Mouse (Mus musculus): ENCODE measurements around the gene Smad3. TPM values are rescaled to one million over a fixed set of nuclear protein-coding genes. Genes with fewer than 3 reads are reported as not detected.

The Smad3 gene
- polyA plus RNA-seq, 1 experiment from 2014 or later: 7.7 TPM

DNA sequence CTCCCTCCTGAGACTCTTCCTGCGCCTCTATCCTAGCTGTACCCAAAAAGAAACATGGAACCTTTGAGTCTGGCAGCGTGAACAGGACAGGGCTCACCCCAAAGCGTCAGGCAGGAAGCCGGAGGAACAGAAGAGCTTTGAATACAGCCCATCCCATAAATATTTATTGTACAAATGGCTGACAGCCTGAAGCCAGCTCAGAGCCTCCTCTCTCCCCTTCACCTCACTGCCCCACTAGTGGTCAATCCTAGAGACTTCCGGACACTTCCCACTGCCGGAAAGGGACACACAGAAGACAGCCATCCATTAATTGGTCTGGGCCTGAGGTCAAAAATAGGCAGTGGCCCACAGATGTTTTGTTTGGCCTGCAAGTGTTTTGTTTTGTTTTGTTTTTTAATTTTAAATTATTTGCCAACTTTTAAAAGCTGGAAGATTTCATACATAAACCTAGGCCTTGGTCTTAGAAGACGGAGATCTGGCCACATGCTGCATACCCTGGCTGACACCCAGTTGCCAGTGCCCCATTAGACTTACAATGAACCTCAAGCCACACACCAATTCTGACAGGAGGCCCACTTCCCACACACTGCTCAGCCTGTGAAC lies 70.3 kb downstream of the Smad3 start:
- Histone ChIP-seq H3K27me3 (replicated peaks; ENCODE audit: control insufficient read depth, insufficient read depth, low read length) (no peaks in the 10 kb centered on the region), H3K4me1 (ENCODE audit: control insufficient read depth, insufficient read depth, low read depth, low read length) (no peaks in the 10 kb centered on the region), H3K4me3 (ENCODE audit: low read length) (no peak overlapping the region), H3K9me3 (ENCODE audit: control insufficient read depth, low read length) (no peaks in the 10 kb centered on the region), H3K4me2 (ENCODE audit: low read length) (no peak overlapping the region), H3K27ac (ENCODE audit: low read depth, low read length) (no peak overlapping the region; the same call in 1 of the 2 replicates), H3K36me3 (ENCODE audit: control insufficient read depth, insufficient read depth, low read length) (no peaks in the 10 kb centered on the region), H3K9ac (ENCODE audit: low read depth, low read length) (no peak overlapping the region)
- 74% methylated on average over 7 of the region's 7 CpGs for WGBS
- no peak for ATAC-seq

DNA sequence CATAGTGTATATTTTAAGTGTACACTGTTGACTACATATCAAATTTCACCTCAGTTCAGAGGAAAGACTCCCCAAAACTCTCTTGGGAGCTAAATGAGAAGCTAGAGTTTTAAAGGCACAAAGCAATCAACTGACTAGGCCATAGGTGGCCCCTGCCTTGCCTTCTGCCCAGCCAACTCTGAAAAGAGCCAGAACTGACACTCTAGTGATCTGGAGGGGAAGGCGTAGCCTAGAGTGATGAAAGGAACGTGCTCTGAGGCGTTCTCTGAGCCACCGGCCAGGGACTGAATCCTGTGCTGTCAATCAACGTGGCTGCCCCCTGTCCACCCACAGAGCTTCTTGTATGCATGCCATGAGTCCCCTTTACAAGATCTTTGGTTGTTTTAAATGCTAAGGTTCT lies 72.4 kb downstream of the Smad3 start:
- Histone ChIP-seq H3K9ac (ENCODE audit: low read depth, low read length) (no peak overlapping the region), H3K27ac (ENCODE audit: low read depth, low read length) (no peak overlapping the region), H3K9me3 (ENCODE audit: control insufficient read depth, low read length) (no peaks in the 10 kb centered on the region), H3K4me3 (ENCODE audit: low read length) (no peak overlapping the region), H3K4me1 (ENCODE audit: control insufficient read depth, insufficient read depth, low read depth, low read length) (no peaks in the 10 kb centered on the region), H3K36me3 (ENCODE audit: control insufficient read depth, insufficient read depth, low read length) (no peaks in the 10 kb centered on the region), H3K27me3 (replicated peaks; ENCODE audit: control insufficient read depth, insufficient read depth, low read length) (no peaks in the 10 kb centered on the region), H3K4me2 (ENCODE audit: low read length) (no peak overlapping the region)
- ATAC-seq: no peak
- WGBS: 54% methylated on average over 5 of the region's 5 CpGs

DNA sequence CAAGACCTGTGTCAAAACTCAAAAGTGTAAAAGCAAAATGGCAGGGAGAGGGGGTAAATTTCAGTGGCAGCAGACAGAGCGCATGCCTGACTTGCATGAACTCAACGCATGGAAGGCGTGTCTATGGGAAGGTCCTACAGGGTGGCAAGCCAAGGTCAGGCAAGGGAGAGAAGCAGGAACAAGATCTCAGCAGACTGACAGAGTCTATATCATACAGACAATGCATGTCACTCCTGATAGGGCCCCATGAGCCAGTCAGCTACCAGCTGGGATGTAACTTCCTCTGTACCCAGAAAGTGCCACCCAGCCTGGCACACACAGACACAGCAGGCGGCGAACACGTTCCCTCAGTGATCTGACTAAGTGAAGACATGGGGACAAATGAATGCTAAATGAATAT lies 73.5 kb downstream of the Smad3 start:
- Histone ChIP-seq H3K36me3 (ENCODE audit: control insufficient read depth, insufficient read depth, low read length) (no peaks in the 10 kb centered on the region), H3K4me3 (ENCODE audit: low read length) (no peak overlapping the region), H3K27ac (ENCODE audit: low read depth, low read length) (no peak overlapping the region), H3K4me1 (ENCODE audit: control insufficient read depth, insufficient read depth, low read depth, low read length) (no peaks in the 10 kb centered on the region), H3K9ac (ENCODE audit: low read depth, low read length) (no peak overlapping the region), H3K4me2 (ENCODE audit: low read length) (no peak overlapping the region), H3K27me3 (replicated peaks; ENCODE audit: control insufficient read depth, insufficient read depth, low read length) (no peaks in the 10 kb centered on the region), H3K9me3 (ENCODE audit: control insufficient read depth, low read length) (no peaks in the 10 kb centered on the region)
- no peak for ATAC-seq
- WGBS: 87% methylated on average over 6 of the region's 6 CpGs

DNA sequence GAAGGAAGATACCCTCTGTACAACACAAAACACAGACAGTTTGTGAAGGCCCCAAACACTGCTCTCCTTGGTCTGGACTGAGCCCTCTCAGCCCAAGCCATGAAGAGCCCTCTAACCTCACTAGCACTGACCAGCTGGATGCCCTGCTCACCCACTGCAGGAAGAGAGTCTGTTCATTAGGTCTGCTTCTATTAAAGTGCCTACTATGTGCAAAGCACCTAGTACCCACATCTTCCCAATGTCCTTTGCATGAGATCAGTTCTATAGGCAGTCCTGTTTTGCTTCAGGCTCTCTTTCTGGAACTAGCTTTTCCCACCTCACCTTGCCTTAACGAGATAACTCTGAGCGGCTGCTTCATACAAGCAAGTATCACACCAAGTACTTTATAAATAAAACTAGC lies 74.9 kb downstream of the Smad3 start:
- Histone ChIP-seq H3K27me3 (replicated peaks; ENCODE audit: control insufficient read depth, insufficient read depth, low read length) (no peaks in the 10 kb centered on the region), H3K4me3 (ENCODE audit: low read length) (no peak overlapping the region), H3K4me2 (ENCODE audit: low read length) (no peak overlapping the region), H3K4me1 (ENCODE audit: control insufficient read depth, insufficient read depth, low read depth, low read length) (no peaks in the 10 kb centered on the region), H3K9me3 (ENCODE audit: control insufficient read depth, low read length) (no peaks in the 10 kb centered on the region), H3K36me3 (ENCODE audit: control insufficient read depth, insufficient read depth, low read length) (no peaks in the 10 kb centered on the region), H3K9ac (ENCODE audit: low read depth, low read length) (no peak overlapping the region), H3K27ac (ENCODE audit: low read depth, low read length) (no peak overlapping the region)
- 93% methylated on average over 2 of the region's 2 CpGs for WGBS
- no peak for ATAC-seq

- H3K27me3 ChIP-seq (replicated peaks; ENCODE audit: control insufficient read depth, insufficient read depth, low read length): no peaks in the 10 kb centered on the region
- H3K4me2 ChIP-seq (ENCODE audit: low read length): no peak overlapping the region
- H3K4me3 ChIP-seq (ENCODE audit: low read length): no peak overlapping the region
- no peak overlapping the region for H3K27ac ChIP-seq (ENCODE audit: low read depth, low read length)
- no peaks in the 10 kb centered on the region for H3K36me3 ChIP-seq (ENCODE audit: control insufficient read depth, insufficient read depth, low read length)
- no peak overlapping the region for H3K9ac ChIP-seq (ENCODE audit: low read depth, low read length)
- 77% methylated on average over 9 of the region's 9 CpGs for WGBS
- H3K9me3 ChIP-seq (ENCODE audit: control insufficient read depth, low read length): no peaks in the 10 kb centered on the region
- no peak for ATAC-seq
- no peaks in the 10 kb centered on the region for H3K4me1 ChIP-seq (ENCODE audit: control insufficient read depth, insufficient read depth, low read depth, low read length)
Observed at GRCm38 (mm10) chr9:63682301-63682700, 75.5 kb downstream of the Smad3 start.

GRCm38 (mm10) chr9:63678076-63678475 lies 79.7 kb downstream of the Smad3 start:
- Histone ChIP-seq H3K27ac (ENCODE audit: low read depth, low read length) (no peak overlapping the region), H3K9ac (ENCODE audit: low read depth, low read length) (no peak overlapping the region), H3K9me3 (ENCODE audit: control insufficient read depth, low read length) (no peaks in the 10 kb centered on the region), H3K27me3 (replicated peaks; ENCODE audit: control insufficient read depth, insufficient read depth, low read length) (no peaks in the 10 kb centered on the region), H3K4me1 (ENCODE audit: control insufficient read depth, insufficient read depth, low read depth, low read length) (no peaks in the 10 kb centered on the region), H3K4me2 (ENCODE audit: low read length) (no peak overlapping the region), H3K36me3 (ENCODE audit: control insufficient read depth, insufficient read depth, low read length) (no peaks in the 10 kb centered on the region), H3K4me3 (ENCODE audit: low read length) (no peak overlapping the region)
- 100% methylated on average over 1 of the region's 1 CpGs for WGBS
- no peak for ATAC-seq

DNA sequence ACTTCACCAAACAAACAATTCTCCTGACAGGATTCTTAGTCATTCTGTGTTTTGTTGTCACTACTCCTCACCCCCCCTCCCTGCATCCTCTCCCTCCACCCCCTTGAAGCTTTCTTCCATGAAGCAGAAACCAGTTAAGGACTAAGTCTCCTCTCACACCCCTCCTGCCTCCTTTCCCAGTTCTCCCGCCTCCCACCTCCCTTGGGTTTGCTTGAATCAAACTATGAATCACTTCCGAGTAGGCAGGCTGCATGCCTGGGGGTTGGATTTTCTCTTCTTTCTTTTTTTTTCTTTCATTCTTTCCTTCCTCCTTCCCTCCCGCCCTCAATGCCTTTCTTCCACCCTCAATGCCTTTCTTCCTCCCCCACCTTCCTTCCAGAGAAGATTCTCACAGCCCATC lies 80.2 kb downstream of the Smad3 start:
- Histone ChIP-seq H3K27ac (ENCODE audit: low read depth, low read length) (no peak overlapping the region), H3K4me3 (ENCODE audit: low read length) (no peak overlapping the region), H3K4me1 (ENCODE audit: control insufficient read depth, insufficient read depth, low read depth, low read length) (no peaks in the 10 kb centered on the region; the same call in 1 of the 2 replicates), H3K36me3 (ENCODE audit: control insufficient read depth, insufficient read depth, low read length) (no peaks in the 10 kb centered on the region), H3K9me3 (ENCODE audit: control insufficient read depth, low read length) (no peaks in the 10 kb centered on the region), H3K27me3 (replicated peaks; ENCODE audit: control insufficient read depth, insufficient read depth, low read length) (no peaks in the 10 kb centered on the region), H3K4me2 (ENCODE audit: low read length) (no peak overlapping the region), H3K9ac (ENCODE audit: low read depth, low read length) (no peak overlapping the region)
- no peak for ATAC-seq
- 62% methylated on average over 3 of the region's 3 CpGs for WGBS

GRCm38 (mm10) chr9:63674613-63675012 lies 83.2 kb downstream of the Smad3 start:
- no peak for ATAC-seq
- peaks cover 3% of the 10 kb centered on the region; the same call in 1 of the 2 replicates for H3K4me1 ChIP-seq (ENCODE audit: control insufficient read depth, insufficient read depth, low read depth, low read length)
- H3K27me3 ChIP-seq (replicated peaks; ENCODE audit: control insufficient read depth, insufficient read depth, low read length): no peaks in the 10 kb centered on the region
- H3K36me3 ChIP-seq (ENCODE audit: control insufficient read depth, insufficient read depth, low read length): no peaks in the 10 kb centered on the region
- peaks cover 3% of the 10 kb centered on the region for H3K9me3 ChIP-seq (ENCODE audit: control insufficient read depth, low read length)
- WGBS: 87% methylated on average over 10 of the region's 10 CpGs
- H3K9ac ChIP-seq (ENCODE audit: low read depth, low read length): no peak overlapping the region
- H3K27ac ChIP-seq (ENCODE audit: low read depth, low read length): no peak overlapping the region
- H3K4me3 ChIP-seq (ENCODE audit: low read length): no peak overlapping the region
- H3K4me2 ChIP-seq (ENCODE audit: low read length): no peak overlapping the region

GRCm38 (mm10) chr9:63673494-63673805 lies 84.3 kb downstream of the Smad3 start:
- Histone ChIP-seq H3K4me3 (ENCODE audit: low read length) (no peak overlapping the region), H3K27ac (ENCODE audit: low read depth, low read length) (no peak overlapping the region), H3K4me2 (ENCODE audit: low read length) (no peak overlapping the region), H3K9me3 (ENCODE audit: control insufficient read depth, low read length) (peaks cover 3% of the 10 kb centered on the region), H3K27me3 (replicated peaks; ENCODE audit: control insufficient read depth, insufficient read depth, low read length) (no peaks in the 10 kb centered on the region), H3K36me3 (ENCODE audit: control insufficient read depth, insufficient read depth, low read length) (no peaks in the 10 kb centered on the region), H3K4me1 (ENCODE audit: control insufficient read depth, insufficient read depth, low read depth, low read length) (peaks cover 7% of the 10 kb centered on the region; the same call in 1 of the 2 replicates), H3K9ac (ENCODE audit: low read depth, low read length) (no peak overlapping the region)
- no peak for ATAC-seq
- 84% methylated on average over 3 of the region's 3 CpGs for WGBS

All from hindbrain, embryonic 16.5 days (tissue).